Mouse (Mus musculus) hindbrain, embryonic 16.5 days (tissue): ENCODE measurements around the gene Sct. TPM values are rescaled to one million over a fixed set of nuclear protein-coding genes. Genes with fewer than 3 reads are reported as not detected.

Experiments
- ATAC-seq: fragments of 200-750 bp; cut with Nextera tagmentation; 2 replicates; pipeline ENCODE4 v1.8.0; 2017; ENCODE audit warnings: moderate TSS enrichment, moderate library complexity
- H3K27ac ChIP-seq: fragments of 300-500 bp; sonication (generic); 2 replicates; pipeline ENCODE4 v1.5.1; 2014; ENCODE audit warnings: low read depth, mild to moderate bottlenecking, control low read depth, low read length, moderate library complexity
- H3K27me3 ChIP-seq: fragments of 300-500 bp; sonication (generic); replicated peaks from 2 replicates; pipeline ENCODE4 v1.6.1; 2014; ENCODE audit warnings: low read length; ENCODE audit not compliant: control insufficient read depth, insufficient read depth
- H3K36me3 ChIP-seq: fragments of 300-500 bp; sonication (generic); 2 replicates; pipeline ENCODE4 v1.6.1; 2014; ENCODE audit warnings: mild to moderate bottlenecking, low read length, moderate library complexity, mixed read lengths; ENCODE audit not compliant: control insufficient read depth, insufficient read depth
- H3K4me1 ChIP-seq: fragments of 300-500 bp; sonication (generic); 2 replicates; pipeline ENCODE4 v1.6.1; 2014; ENCODE audit warnings: low read depth, low read length; ENCODE audit not compliant: control insufficient read depth, insufficient read depth
- H3K4me2 ChIP-seq: fragments of 300-500 bp; sonication (generic); 2 replicates; pipeline ENCODE4 v1.6.1; 2014; ENCODE audit warnings: mild to moderate bottlenecking, low read length, control low read depth, moderate library complexity
- H3K4me3 ChIP-seq: fragments of 300-500 bp; sonication (generic); 2 replicates; pipeline ENCODE4 v1.5.1; 2014; ENCODE audit warnings: mild to moderate bottlenecking, low read length, control low read depth, moderate library complexity
- H3K9ac ChIP-seq: fragments of 300-500 bp; sonication (generic); 2 replicates; pipeline ENCODE4 v1.6.1; 2014; ENCODE audit warnings: low read depth, mild to moderate bottlenecking, control low read depth, low read length, moderate library complexity
- H3K9me3 ChIP-seq: fragments of 300-500 bp; sonication (generic); 2 replicates; pipeline ENCODE4 v1.6.1; 2014; ENCODE audit warnings: mild to moderate bottlenecking, low read length, moderate library complexity; ENCODE audit not compliant: control insufficient read depth
- WGBS: fragments of 180-500 bp; shearing (Covaris S2); extraction: QIAGEN DNeasy Blood & Tissue Kit; methylation state at CpG from one replicate; pipeline ENCODE4 v1.1.7; 2014; 5-methylcytosine and 5-hydroxymethylcytosine counted together
- polyA plus RNA-seq: library from polyadenylated mRNA; unstranded; fragments of >200 nt; fragmentation: Nextera tagmentation; extraction: Ambion mirVana; gene quantifications from 2 replicates; pipeline ENCODE4 v1.2.1, GENCODE M21; 2015

The Sct gene
- polyA plus RNA-seq, 1 experiment from 2014 or later: 6.1 TPM

DNA sequence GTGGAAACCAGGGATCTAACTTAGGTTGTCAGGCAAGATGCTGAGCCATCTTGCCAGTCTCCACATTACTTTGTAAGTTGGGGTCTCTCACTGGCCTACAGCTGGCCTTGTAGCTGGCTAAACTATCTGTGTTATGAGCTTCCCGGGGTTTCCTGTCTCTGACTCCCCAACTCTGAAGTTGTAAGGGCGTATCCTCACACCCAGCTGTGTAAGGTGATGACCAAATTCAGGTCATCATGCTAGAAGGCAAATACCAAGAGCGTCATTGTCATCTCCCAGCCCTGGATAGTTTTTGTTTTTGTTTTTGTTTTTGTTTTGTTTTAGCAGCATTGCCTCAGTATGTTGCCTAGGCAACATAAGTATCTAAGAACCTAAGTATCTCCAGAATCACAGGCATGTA lies 8.3 kb downstream of the Sct start:
- no peak overlapping the region for H3K9ac ChIP-seq
- H3K27me3 ChIP-seq: no peaks in the 10 kb centered on the region; the same call in 1 of the 2 replicates
- no peak overlapping the region for H3K27ac ChIP-seq
- H3K4me2 ChIP-seq: no peak overlapping the region
- H3K4me1 ChIP-seq: peaks cover 3% of the 10 kb centered on the region; the same call in 1 of the 2 replicates
- H3K36me3 ChIP-seq: no peaks in the 10 kb centered on the region
- WGBS: 89% methylated on average over 3 of the region's 3 CpGs
- H3K9me3 ChIP-seq: no peaks in the 10 kb centered on the region
- ATAC-seq: no peak
- H3K4me3 ChIP-seq: no peak overlapping the region

DNA sequence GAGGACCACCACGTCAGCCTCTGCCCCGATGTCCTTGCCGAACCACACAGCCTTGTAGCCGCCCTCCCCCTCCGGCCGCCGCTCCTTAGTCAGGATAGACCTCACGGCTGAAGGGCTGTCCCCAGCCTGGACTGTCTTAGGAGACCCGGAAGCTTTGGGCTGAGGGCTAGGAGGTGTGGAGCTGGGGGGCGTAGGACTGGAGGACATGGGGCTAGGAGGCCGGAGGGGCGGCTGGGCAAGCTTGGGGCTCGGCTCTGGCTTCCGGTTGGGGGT lies 9.7 kb downstream of the Sct start:
- 86% methylated on average over 14 of the region's 14 CpGs for WGBS
- Histone ChIP-seq H3K9me3 (no peaks in the 10 kb centered on the region), H3K27me3 (no peaks in the 10 kb centered on the region; the same call in 1 of the 2 replicates), H3K4me1 (peaks cover 3% of the 10 kb centered on the region; the same call in 1 of the 2 replicates), H3K4me3 (no peak overlapping the region), H3K4me2 (no peak overlapping the region), H3K27ac (no peak overlapping the region), H3K36me3 (no peaks in the 10 kb centered on the region), H3K9ac (no peak overlapping the region)
- no peak for ATAC-seq

DNA sequence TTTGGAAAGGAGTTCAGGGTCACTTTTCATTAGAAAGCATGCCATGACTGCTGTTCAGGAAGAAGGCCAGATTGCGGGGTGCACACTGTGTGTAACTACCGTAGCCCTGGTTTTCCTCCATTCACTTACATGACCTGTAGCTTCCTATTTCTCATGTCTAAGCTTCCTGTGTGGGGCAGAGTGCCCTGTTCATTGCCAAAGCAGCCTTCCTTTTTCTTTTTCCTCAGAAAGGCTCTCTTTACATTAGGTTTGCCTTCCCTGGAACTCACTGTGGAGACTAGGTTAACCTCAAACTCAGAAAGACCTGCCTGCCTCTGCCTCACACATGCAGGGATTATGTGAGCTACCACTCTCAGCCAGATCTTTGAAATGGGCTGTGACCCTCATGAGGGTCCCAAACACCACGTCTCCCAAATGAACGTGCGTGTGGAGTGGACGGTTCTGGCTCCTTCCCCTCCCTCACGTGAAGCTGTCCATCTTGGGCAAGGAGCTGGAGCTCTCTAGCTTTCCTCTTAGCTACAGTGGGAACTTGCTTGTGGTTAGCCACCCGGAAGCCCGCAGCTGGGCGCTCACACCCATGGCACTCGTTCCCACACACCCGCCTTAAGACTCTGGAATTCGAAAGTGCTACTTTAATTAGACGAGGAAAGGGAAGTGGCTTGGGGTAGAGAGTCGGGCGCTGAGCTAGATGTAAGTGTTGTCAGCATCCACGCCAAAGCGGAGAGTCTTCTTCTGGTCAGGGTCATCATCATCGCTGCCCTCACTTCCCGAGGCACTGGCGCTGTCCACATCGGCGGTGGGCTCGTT lies 10.3 kb downstream of the Sct start:
- Histone ChIP-seq H3K9me3 (no peaks in the 10 kb centered on the region), H3K4me1 (peaks cover 3% of the 10 kb centered on the region; the same call in 1 of the 2 replicates), H3K27me3 (no peaks in the 10 kb centered on the region; the same call in 1 of the 2 replicates), H3K9ac (no peak overlapping the region), H3K4me2 (no peak overlapping the region), H3K27ac (no peak overlapping the region), H3K36me3 (peaks cover 4% of the 10 kb centered on the region; the same call in 1 of the 2 replicates), H3K4me3 (no peak overlapping the region)
- 78% methylated on average over 24 of the region's 24 CpGs for WGBS
- ATAC-seq: no peak

DNA sequence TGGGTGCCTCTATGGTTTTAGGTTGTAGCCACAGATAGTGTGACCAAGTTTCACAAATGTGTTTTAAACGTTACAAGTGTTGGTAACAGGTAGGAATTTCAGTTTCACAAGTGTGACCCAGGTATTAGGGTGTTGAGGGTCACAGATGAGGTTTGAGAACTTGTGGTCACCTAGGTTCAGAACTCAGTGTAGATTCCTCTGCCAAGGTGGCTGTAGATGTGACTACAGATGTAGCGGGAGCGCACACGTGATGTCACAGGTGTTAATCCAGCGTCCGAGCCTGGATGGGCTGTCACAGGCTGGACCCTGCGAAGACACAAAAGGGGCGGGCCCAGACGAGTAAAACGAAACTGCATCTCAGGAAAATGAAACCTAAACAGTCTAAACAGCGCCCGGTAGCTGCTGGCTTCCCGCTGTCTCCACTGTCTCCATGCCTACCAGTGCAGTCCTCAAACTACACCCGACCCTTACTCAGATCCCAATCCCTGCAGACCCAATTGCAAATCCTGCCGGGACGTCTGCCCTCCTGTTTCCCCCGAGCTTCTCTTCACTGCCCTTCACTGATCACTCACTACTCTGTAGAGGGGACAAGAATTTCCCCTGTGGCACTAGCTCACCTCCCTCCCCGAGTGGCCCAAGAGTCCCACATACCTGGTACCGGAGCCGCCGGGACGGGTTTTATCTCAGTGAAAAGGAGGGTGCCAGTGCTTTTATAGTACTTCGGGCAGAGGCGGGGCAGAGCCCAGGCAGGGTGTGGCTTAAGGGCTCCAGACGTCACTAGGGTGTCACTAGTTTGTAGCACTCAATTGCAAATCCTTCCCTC lies 13.0 kb downstream of the Sct start, which contains the start of gene Irf7:
TSS of gene Irf7 (minus strand) at position 743 of the 823 bp plus-strand sequence.
- peak within 1 kb of the TSS; percentile 24 for H3K9ac ChIP-seq
- peak within 1 kb of the TSS; percentile 32 for H3K4me3 ChIP-seq
- peak; percentile 57 for ATAC-seq
- peaks cover 3% of the 10 kb centered on the region; the same call in 1 of the 2 replicates for H3K4me1 ChIP-seq
- peak within 1 kb of the TSS; percentile 52 for H3K4me2 ChIP-seq
- no peaks in the 10 kb centered on the region for H3K9me3 ChIP-seq
- H3K27me3 ChIP-seq: no peaks in the 10 kb centered on the region; the same call in 1 of the 2 replicates
- WGBS: 14% methylated on average over 25 of the region's 25 CpGs
- H3K36me3 ChIP-seq: peaks cover 30% of the 10 kb centered on the region
- no peak within 1 kb of the TSS for H3K27ac ChIP-seq

DNA sequence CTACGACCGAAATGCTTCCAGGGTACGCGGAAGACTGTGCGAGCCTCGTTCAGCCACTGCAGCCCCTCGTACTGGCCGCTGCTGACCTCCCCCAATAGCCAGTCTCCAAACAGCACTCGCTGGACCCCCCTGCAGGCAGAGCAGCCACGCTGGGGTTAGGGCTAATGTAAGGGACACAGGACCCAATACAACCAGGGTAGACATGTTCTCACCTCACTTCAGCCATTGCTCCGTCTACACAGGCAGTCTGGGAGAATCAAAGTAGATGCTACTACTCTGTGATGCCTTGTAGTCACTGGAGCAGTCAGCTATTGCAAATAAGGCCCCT lies 13.6 kb downstream of the Sct start:
- Histone ChIP-seq H3K4me1 (peaks cover 3% of the 10 kb centered on the region; the same call in 1 of the 2 replicates), H3K4me3 (no peak overlapping the region), H3K9me3 (no peaks in the 10 kb centered on the region), H3K27ac (no peak overlapping the region), H3K27me3 (no peaks in the 10 kb centered on the region; the same call in 1 of the 2 replicates), H3K9ac (no peak overlapping the region), H3K36me3 (peaks cover 36% of the 10 kb centered on the region), H3K4me2 (peak overlapping the region; percentile 52)
- 42% methylated on average over 11 of the region's 11 CpGs for WGBS
- ATAC-seq: no peak

DNA sequence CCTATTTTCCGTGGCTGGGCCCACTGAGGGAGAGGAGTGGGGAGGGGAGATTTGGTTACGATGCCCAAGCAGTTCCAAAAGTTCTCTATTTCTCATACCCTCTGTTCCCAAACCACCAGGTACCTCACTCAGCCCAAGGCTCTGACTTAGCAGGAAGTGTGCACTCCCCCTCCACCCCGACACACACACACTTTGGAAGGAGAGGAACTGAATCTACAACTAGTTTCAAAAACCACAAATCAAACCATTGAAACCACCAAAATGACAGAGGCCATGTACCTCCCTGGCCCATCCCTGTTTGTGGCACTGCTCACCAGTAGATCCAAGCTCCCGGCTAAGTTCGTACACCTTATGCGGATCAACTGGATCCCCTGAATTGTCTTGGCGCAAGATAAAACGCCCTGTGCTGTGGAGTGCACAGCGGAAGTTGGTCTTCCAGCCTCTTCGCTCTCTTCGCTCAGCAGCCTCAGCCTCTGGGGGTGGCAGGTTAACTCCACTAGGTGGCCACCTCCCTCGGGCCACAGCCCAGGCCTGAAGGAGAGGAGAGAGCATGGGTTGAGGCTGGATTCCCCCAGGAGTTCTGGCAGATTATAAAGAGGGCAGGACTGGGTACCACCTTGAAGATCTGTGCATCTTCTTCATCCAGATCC lies 14.0 kb downstream of the Sct start:
- Histone ChIP-seq H3K27ac (no peak overlapping the region), H3K27me3 (no peaks in the 10 kb centered on the region; the same call in 1 of the 2 replicates), H3K4me2 (no peak overlapping the region), H3K36me3 (peaks cover 40% of the 10 kb centered on the region), H3K4me3 (no peak overlapping the region), H3K9ac (no peak overlapping the region; the same call in 1 of the 2 replicates), H3K9me3 (no peaks in the 10 kb centered on the region), H3K4me1 (peaks cover 3% of the 10 kb centered on the region; the same call in 1 of the 2 replicates)
- WGBS: 39% methylated on average over 12 of the region's 12 CpGs
- no peak for ATAC-seq

DNA sequence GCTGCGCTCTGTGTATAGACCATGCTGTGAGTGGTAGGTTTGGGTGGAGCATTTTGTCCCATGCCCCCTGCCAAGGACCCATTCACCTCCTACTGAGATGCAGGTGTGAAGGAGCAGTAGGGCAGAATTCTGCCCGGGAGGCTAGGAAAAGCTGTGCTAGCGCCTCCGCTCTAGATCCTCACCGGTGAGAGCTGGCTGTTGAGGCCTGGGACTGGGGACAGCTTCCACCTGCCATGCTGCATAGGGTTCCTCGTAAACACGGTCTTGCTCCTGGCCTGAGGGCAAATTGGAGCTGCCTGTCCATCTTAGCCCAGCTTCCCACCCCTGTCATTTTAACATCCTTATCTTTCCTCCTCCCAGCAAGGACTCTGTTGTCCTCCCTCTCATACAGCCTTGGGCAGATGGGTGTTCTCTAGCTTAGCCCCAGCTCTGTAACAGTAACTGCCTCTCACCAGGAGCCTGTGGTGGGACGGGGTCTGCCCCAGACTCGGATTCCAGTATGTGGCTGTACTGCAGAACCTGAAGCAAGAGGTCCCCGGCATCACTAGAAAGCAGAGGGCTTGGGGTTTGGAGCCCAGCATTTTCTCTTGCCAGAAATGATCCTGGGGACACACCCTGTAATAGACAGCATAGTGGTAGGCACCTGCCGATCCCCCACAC lies 14.8 kb downstream of the Sct start:
- H3K4me1 ChIP-seq: peaks cover 3% of the 10 kb centered on the region; the same call in 1 of the 2 replicates
- H3K4me2 ChIP-seq: no peak overlapping the region
- 68% methylated on average over 11 of the region's 11 CpGs for WGBS
- peaks cover 48% of the 10 kb centered on the region for H3K36me3 ChIP-seq
- no peaks in the 10 kb centered on the region for H3K9me3 ChIP-seq
- no peak for ATAC-seq
- H3K27me3 ChIP-seq: no peaks in the 10 kb centered on the region; the same call in 1 of the 2 replicates
- H3K4me3 ChIP-seq: no peak overlapping the region
- H3K9ac ChIP-seq: no peak overlapping the region; the same call in 1 of the 2 replicates
- H3K27ac ChIP-seq: no peak overlapping the region

DNA sequence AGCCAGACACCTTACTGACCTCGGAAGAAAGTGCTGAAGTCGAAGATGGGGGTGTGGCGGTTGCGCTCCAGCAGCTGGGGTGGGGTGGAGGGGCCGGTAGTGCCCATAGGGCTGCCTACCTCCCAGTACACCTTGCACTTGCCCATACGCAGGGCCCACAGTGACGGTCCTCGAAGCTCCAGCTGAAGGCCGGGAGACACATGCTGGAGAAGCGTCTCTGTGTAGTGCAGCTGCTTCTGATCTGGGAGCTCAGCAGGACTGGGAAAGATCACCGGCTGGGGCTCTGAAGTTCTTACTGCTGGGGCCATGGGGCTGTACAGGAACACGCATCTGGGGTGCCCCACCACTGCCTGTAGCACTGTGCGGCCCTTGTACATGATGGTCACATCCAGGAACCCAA lies 15.3 kb downstream of the Sct start:
- H3K27me3 ChIP-seq: no peaks in the 10 kb centered on the region
- ATAC-seq: 0 out of 2 replicates have a peak, but pooled peaks have one; percentile 26
- peaks cover 52% of the 10 kb centered on the region for H3K36me3 ChIP-seq
- H3K4me2 ChIP-seq: no peak overlapping the region
- WGBS: 90% methylated on average over 13 of the region's 13 CpGs
- H3K9ac ChIP-seq: no peak overlapping the region
- peaks cover 3% of the 10 kb centered on the region; the same call in 1 of the 2 replicates for H3K4me1 ChIP-seq
- H3K27ac ChIP-seq: no peak overlapping the region
- H3K4me3 ChIP-seq: no peak overlapping the region
- H3K9me3 ChIP-seq: no peaks in the 10 kb centered on the region
